Mouse (Mus musculus): ENCODE results near the gene Map1s. TPM values are rescaled to one million over a fixed set of nuclear protein-coding genes. Genes with fewer than 3 reads are reported as not detected.

The Map1s gene
- polyA plus RNA-seq, 1 experiment = 62.2 TPM

DNA sequence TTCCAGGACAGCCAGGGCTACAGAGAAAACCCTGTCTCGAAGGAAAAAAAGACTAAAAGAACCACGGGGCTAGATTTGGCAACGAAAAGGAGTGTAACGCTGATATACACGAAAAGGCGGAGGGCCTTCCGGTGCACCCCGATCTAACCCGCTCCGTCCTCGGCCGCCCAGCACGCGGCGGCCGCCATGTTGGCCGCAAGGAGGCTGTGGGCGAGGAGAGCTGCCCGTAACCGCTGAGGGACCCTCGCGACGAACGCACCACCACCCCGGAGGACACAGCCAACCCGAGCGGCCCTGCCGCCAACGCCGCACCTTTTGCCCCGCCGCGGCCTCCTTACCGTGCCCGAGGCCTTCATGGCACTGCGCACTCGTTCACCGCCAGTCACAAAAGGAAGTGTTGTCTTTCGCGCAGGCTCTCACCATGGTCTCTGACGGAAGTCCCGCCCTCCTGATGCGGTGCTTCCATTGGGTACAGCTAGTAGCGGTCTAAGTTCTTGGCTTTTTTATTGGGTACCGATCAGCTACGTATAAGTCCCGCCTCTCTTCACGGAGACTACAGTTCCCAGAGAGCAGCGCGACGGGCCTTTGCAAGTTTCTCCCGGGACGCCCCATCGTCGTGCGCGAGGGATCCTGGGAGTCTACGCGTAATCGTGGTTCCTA lies 8.6 kb upstream of the Map1s start, which contains the start of gene Rpl18a:
Gene Rpl18a (minus strand): TSS at position 392 of the 660 bp plus-strand sequence.
- TF ChIP-seq POLR2A (IDR thresholded peaks at IDR 0.05; ENCODE audit: extremely low read depth, insufficient read depth, low read length) = peak; percentile 98
- no peak for TF ChIP-seq CTCF (IDR thresholded peaks at IDR 0.05; ENCODE audit: extremely low read depth, insufficient read depth, low read length)
- peak within 1 kb of the TSS; percentile 49 for H3K4me3 ChIP-seq (ENCODE audit: insufficient read depth, low read length)
- 0 out of 2 replicates have a peak within 1 kb of the TSS, but pooled peaks have one; percentile 35 for H3K27ac ChIP-seq (ENCODE audit: insufficient read depth, low read length)
- H3K4me1 ChIP-seq (ENCODE audit: control insufficient read depth, insufficient read depth, low read length) = no peaks in the 10 kb centered on the region

DNA sequence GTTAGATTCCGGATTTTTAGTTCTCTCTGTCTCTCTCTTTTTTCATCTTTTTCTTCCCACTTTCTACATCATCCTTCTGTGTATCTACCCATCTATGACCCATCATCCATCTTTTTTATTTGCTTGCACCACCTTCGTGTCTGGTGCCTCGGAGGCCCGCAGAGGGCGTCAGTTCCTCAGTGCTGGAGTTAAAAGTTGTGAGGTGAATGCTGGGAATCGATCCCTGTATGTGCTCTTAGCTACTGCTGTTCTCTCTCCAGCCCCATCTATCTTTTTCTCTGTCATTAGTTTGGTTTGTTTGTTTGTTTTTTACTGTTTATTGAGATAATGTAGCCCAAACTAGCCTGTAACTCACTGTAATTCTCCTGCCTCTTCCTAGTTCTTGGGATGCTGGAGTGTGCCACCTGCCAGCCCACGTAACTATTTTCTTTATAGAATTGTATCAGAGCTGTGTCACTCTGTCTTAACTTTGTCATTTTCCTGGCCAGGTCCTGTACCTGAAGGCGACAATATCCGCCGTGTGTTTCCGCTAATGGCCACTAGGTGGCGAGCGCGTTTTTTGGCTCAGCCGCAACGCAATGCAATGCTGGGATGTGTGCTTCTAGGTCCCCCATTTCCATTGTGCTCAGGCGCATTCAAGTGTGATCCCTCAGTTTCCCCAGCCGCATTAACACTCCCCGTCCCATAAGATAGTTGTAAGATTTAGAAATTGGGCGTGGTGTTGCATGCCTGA lies 7.9 kb upstream of the Map1s start:
- Histone ChIP-seq H3K4me3 (ENCODE audit: insufficient read depth, low read length) (peak overlapping the region; percentile 49), H3K4me1 (ENCODE audit: control insufficient read depth, insufficient read depth, low read length) (no peaks in the 10 kb centered on the region), H3K27ac (ENCODE audit: insufficient read depth, low read length) (no peak overlapping the region)
- TF ChIP-seq POLR2A (IDR thresholded peaks at IDR 0.05; ENCODE audit: extremely low read depth, insufficient read depth, low read length) (no peak), CTCF (IDR thresholded peaks at IDR 0.05; ENCODE audit: extremely low read depth, insufficient read depth, low read length) (peak; percentile 94)

DNA sequence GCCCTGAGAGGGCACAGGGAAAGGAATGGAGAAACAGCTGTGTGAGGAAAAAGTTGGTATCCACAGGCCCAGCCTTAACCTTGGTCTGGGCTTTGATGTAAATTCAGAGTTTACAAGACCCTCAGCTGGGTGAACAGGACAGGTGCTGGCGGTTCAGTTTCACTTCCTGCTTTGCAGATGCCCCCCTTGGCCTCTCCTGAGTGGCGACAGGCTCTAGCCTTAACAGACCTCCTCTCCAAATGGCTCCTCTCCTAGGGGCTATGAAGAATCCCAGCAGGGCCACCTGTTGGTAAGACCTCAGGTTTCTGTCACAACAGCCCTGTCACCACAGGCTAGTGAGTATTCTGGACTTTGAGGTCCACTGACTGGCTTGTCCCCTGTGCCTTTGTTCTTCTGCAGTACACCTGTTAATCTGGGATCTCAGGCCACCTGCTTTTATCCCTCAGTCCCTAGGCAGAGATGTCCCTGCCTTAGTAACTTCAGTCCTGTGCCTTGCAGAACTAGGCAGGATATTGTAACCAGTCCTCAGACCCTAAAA lies 7.0 kb upstream of the Map1s start:
- H3K4me3 ChIP-seq (ENCODE audit: insufficient read depth, low read length) = no peak overlapping the region
- H3K27ac ChIP-seq (ENCODE audit: insufficient read depth, low read length) = no peak overlapping the region
- H3K4me1 ChIP-seq (ENCODE audit: control insufficient read depth, insufficient read depth, low read length) = no peaks in the 10 kb centered on the region
- TF ChIP-seq CTCF (IDR thresholded peaks at IDR 0.05; ENCODE audit: extremely low read depth, insufficient read depth, low read length) (no peak), POLR2A (IDR thresholded peaks at IDR 0.05; ENCODE audit: extremely low read depth, insufficient read depth, low read length) (no peak)

DNA sequence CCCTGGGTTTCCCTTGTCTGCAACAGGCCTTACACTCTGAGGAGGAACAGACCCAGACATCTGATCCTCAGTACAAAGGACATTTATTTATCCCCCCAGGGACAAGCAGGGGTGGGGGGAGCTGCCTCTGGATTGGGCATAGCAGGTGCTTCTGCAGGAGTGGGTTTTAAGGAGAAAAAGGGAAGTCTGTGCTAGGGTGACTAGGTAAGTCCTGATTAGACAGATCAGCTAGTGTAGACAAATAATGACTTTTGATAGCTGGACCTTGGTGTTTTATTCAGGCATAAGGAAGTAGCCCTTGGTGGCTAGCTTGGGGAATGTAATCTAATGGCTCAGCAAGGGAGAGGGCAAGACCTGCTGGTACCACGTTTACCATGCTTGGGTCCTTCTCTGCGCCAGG lies 6.5 kb upstream of the Map1s start:
- Histone ChIP-seq H3K4me3 (ENCODE audit: insufficient read depth, low read length) (no peak overlapping the region), H3K27ac (ENCODE audit: insufficient read depth, low read length) (no peak overlapping the region), H3K4me1 (ENCODE audit: control insufficient read depth, insufficient read depth, low read length) (no peaks in the 10 kb centered on the region)
- no peak for TF ChIP-seq POLR2A (IDR thresholded peaks at IDR 0.05; ENCODE audit: extremely low read depth, insufficient read depth, low read length)
- no peak for TF ChIP-seq CTCF (IDR thresholded peaks at IDR 0.05; ENCODE audit: extremely low read depth, insufficient read depth, low read length)

DNA sequence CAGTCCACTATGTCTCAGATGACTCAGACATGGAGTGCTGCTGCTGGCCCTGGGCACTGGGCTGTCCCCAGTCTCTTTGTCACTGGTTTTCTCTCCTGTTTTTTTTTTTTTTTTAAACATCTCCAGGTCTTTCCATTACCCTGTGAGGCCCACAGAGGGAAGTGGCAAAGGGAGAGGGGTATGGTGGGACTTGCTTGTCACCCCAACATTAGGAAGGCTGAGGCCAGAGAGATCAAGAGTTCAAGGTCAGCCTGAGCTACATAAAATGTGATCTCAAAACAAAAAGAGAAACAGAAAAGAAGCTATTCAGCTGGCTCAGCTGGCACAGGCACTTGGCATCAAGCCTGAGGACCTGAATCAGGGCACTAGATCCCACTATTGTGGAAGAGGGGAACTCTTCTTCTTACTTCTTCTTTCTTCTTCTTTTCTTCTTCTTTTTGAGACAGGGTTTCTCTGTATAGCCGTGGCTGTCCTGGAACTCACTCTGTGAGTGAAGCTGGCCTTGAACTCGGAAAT lies 4.8 kb upstream of the Map1s start:
- TF ChIP-seq POLR2A (IDR thresholded peaks at IDR 0.05; ENCODE audit: extremely low read depth, insufficient read depth, low read length) (no peak), CTCF (IDR thresholded peaks at IDR 0.05; ENCODE audit: extremely low read depth, insufficient read depth, low read length) (no peak)
- H3K27ac ChIP-seq (ENCODE audit: insufficient read depth, low read length) = no peak overlapping the region

DNA sequence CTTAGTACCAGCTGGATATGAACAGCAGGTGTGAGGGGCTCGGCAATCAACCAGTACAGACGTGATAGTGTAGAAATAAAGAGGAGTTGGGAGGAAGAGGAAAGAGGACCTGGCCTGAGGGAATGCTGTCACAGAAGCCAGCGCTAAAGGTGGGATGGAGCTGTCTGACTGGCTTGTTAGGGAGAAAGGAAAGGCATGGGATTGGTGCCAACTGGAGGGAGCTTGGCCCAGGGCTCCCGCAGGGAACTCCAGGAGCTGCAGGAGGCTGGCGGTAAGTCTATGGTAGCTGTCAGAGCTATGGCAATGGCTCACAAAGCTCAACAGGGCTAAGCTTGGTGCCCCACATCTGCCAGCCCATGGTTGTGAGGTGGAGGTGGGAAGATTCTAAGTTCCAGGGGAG lies 3.5 kb upstream of the Map1s start:
- Histone ChIP-seq H3K27ac (ENCODE audit: insufficient read depth, low read length) (no peak overlapping the region), H3K4me1 (ENCODE audit: control insufficient read depth, insufficient read depth, low read length) (peaks cover 3% of the 10 kb centered on the region; the same call in 1 of the 2 replicates), H3K4me3 (ENCODE audit: insufficient read depth, low read length) (no peak overlapping the region)
- TF ChIP-seq CTCF (IDR thresholded peaks at IDR 0.05; ENCODE audit: extremely low read depth, insufficient read depth, low read length) (no peak), POLR2A (IDR thresholded peaks at IDR 0.05; ENCODE audit: extremely low read depth, insufficient read depth, low read length) (no peak)

More for the DNA sequence above, 4.8 kb upstream of the Map1s start:
- no peaks in the 10 kb centered on the region for H3K4me1 ChIP-seq (ENCODE audit: control insufficient read depth, insufficient read depth, low read length)
- no peak overlapping the region for H3K4me3 ChIP-seq (ENCODE audit: insufficient read depth, low read length)

DNA sequence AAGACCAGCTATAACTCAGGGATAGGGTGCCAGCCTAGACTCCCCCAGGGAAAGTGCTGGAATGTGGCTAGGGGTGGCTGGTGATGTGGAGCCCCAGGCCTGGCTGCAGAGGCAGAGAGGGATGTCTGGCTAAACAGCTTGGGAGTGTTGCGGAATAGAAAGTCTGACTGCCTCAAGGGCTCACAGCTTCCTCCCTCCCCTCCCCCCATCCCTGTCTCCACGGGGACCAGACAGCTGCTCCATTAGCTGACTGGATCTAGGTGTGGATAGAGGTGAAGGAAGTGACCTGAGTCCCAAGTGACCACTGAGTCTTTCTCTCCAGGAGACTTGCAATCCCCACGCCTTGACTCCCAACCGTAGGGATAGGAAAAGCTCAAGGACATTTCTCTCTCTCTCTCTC lies 2.6 kb upstream of the Map1s start:
- no peak for TF ChIP-seq CTCF (IDR thresholded peaks at IDR 0.05; ENCODE audit: extremely low read depth, insufficient read depth, low read length)
- no peak for TF ChIP-seq POLR2A (IDR thresholded peaks at IDR 0.05; ENCODE audit: extremely low read depth, insufficient read depth, low read length)
- H3K4me1 ChIP-seq (ENCODE audit: control insufficient read depth, insufficient read depth, low read length) = peaks cover 3% of the 10 kb centered on the region; the same call in 1 of the 2 replicates

DNA sequence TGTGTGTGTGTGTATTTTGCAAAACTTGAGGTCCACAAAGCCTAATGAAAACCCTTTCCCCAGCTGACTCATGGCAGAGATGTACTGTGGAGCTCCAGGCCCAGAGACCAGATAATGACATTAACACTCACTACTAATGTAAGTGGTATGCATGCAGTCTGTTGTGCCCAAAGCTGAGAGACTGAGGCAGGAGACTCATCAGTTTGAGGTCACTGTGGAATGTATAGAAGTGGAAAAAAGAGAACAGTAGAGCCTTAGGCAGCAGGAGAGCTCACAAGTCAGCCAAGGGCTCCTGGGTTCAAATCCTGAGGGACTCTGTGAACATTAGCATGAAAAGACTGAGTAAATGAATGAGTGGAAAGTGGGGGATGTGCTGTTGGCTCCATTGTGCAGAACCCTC lies 2.1 kb upstream of the Map1s start:
- Histone ChIP-seq H3K27ac (ENCODE audit: insufficient read depth, low read length) (no peak overlapping the region), H3K4me3 (ENCODE audit: insufficient read depth, low read length) (no peak overlapping the region), H3K4me1 (ENCODE audit: control insufficient read depth, insufficient read depth, low read length) (peaks cover 3% of the 10 kb centered on the region; the same call in 1 of the 2 replicates)
- TF ChIP-seq POLR2A (IDR thresholded peaks at IDR 0.05; ENCODE audit: extremely low read depth, insufficient read depth, low read length) = no peak
- no peak for TF ChIP-seq CTCF (IDR thresholded peaks at IDR 0.05; ENCODE audit: extremely low read depth, insufficient read depth, low read length)

More for the DNA sequence above, 2.6 kb upstream of the Map1s start:
- Histone ChIP-seq H3K4me3 (ENCODE audit: insufficient read depth, low read length) (no peak overlapping the region), H3K27ac (ENCODE audit: insufficient read depth, low read length) (no peak overlapping the region)

DNA sequence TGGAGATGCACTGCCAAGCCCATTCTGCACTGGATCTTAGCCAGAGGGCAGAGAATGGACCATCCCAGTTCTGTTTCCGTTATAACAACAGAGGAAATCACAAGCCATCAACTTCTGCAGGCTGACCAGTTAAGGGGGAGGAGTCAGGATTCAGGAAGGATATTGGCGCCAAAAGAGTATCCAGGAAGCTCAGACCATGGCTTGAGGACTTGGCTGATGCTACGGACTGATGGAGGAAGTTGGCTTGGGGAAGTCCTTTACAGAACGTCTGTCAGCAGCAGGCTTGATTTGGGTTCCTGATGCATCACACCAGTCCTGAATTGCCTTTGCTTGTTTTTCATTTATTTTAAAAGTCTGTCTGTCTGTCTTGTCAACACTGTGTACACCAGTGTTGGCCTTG lies 1.2 kb upstream of the Map1s start:
- TF ChIP-seq POLR2A (IDR thresholded peaks at IDR 0.05; ENCODE audit: extremely low read depth, insufficient read depth, low read length) (no peak), CTCF (IDR thresholded peaks at IDR 0.05; ENCODE audit: extremely low read depth, insufficient read depth, low read length) (no peak)
- Histone ChIP-seq H3K4me1 (ENCODE audit: control insufficient read depth, insufficient read depth, low read length) (peaks cover 3% of the 10 kb centered on the region; the same call in 1 of the 2 replicates), H3K27ac (ENCODE audit: insufficient read depth, low read length) (no peak overlapping the region), H3K4me3 (ENCODE audit: insufficient read depth, low read length) (no peak overlapping the region)

Measured in cortical plate, adult 2 months (tissue).